Mouse (Mus musculus) mouse trophoblast stem cell (cell line): ENCODE results near the gene Olfr1361.

Experiments used
- in situ Hi-C, 2 experiments: fragments of 300-500 bp; cut with MseI, MboI; formaldehyde crosslinking; loops; 2 replicates in 1 of 2; 3 replicates in 1 of 2; pipeline ENCODE4 v1.15.1; 2025

The Olfr1361 gene

DNA sequence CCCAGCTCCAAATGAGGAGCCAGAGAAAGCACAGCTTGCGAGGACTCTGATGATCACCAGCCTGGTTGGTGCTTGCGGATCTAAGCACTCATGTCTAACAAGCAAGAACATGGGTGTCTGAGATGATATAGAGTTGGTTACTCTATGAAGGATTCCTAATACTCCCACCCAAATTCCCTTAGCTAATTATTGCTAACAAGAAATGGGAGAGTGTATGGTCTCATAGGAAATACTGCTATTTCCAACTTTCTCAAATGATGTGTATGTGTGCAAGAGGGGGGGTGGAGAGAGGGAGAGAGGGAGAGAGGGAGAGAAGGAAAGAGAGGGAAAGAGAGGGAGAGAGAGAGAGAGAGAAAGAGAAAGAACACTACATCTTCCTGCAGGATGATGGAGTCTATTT, at the start of gene Olfr1361:
Olfr1361 (minus strand) TSS at position 101 of the 400 bp plus-strand sequence.
- in situ Hi-C loops, result no loop called here

DNA sequence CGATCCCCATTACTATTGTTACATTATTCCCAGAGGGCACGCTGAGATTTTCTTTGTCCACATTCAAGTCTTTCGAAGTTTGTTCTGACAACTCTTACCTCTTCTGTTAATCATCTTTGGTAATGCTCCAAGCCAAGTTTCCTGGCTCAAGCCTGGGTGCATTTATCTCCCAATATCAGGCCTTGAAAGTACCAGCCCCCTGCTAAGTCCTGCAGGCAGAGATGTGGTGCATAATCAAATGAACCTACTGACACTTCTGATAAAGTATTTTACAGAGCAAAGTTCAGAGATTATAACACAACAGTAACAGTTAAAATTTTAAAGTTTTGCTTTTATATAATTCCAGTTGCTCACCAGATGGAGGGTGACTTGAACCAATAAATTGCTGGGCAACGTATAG, 48.5 kb upstream of the Olfr1361 start:
- in situ Hi-C loops, result loop anchor here in 1 of 2 experiments (25.0 kb wide), 1 partner anchor 326 kb away; the partner anchor contains the start of genes Hist1h2ag, Hist1h2ah, Hist1h2bj and Hist1h2bk

DNA sequence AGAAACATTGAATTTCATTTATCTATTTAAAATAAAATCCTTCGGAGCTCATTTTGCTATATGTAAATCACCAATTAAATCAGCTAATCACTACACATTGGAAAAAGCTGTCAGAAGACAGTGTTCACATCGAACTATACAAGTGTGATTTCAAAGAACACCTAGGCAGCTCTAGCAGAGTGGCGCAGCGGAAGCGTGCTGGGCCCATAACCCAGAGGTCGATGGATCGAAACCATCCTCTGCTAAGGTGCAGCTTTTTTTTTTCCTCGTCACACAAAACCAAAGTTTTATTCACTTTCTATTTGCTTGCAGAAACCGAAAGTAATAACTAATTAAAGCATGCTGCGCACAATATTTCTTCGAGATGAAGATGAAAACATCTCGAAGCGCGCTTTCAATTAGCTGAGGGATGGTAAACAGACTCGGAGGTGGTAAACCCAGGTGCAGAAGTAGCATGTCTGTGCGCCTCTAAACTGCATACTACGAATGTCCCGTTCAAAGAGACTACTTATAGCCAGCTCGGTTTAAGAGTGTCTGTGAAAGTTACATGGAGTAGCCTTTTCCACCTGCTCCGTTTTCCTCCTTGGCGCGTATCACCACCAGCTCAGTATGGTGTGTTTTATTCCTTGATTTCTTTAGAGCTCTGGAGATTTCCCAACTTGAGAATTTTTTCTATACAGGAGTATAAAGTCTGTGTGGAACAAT, 47.8 kb upstream of the Olfr1361 start:
- in situ Hi-C loops, result loop anchor here in 1 of 2 experiments (25.0 kb wide), 1 partner anchor 326 kb away; the partner anchor contains the start of genes Hist1h2ag, Hist1h2ah, Hist1h2bj and Hist1h2bk

DNA sequence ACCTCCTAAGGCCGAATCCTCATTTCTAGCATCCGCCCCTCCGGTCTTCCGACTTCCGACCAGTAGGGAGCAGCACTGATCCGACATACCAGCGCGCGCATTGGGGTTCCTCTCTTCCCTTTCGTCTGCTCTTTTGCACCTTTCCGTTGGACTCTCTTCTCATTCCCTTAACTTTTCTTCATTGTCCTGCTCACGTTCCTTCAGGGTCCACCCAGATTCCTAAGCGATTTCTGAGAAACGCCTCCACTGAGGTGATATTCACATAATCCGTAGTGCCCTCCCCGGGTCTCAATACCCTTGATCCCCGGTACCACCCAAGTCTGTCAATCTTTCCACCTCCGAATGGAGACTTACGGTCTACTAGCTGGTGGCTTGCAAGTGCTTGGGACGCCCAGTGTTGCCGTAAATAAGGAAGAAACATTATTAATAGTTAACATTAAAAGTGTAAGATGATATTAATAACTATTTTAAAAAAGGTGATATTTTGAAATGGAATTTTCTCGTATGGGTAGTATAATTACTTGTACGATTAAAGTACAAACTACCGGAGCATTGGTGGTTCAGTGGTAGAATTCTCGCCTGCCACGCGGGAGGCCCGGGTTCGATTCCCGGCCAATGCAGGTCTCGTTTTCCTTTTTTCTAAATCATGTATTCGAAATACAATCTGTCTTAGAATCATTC, 47.0 kb upstream of the Olfr1361 start:
- in situ Hi-C loops, result loop anchor here in 1 of 2 experiments (25.0 kb wide), 1 partner anchor 327 kb away; the partner anchor contains the start of genes Hist1h2ag, Hist1h2ah, Hist1h2bj and Hist1h2bk

DNA sequence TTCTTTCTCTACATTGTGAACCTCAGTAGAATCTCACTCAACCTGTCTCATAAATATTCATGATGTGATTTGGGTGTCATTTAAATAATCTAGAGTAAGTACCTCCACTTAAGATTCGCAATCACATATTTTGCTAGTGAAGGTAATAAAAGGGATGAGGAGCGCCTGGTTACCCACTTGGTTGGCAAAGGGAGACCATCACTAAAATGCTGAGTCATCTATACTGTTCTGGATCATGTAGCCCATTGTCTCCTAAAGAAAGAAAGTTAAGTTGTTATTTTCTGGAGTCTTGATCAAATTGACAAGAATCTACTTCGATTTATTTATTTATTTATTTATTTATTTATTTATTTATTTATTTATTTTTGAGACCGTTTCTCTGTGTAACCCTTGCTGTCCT, 43.5 kb upstream of the Olfr1361 start:
- in situ Hi-C loops, result loop anchor here in 1 of 2 experiments (25.0 kb wide), 1 partner anchor 331 kb away; the partner anchor contains the start of genes Hist1h2ag, Hist1h2ah, Hist1h2bj and Hist1h2bk

DNA sequence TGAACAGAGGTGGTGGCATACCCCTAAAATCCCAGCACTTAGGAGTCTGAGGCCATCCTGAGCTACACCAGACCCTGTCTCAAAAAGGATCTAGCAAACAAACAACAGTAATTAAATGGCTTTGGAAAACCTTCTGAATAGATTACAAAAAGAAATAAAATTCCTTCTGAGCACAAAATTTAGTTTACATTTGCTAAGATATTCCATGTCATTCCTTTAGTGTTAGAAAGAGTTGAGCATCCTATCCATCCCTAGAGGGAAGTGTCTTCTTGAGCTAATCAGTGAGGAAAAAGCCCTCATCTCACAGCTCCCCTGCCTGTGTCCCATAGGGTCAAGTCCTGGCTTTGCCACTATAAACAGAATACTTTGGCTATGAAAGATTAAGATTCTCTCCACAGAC, 34.6 kb upstream of the Olfr1361 start, which contains the start of gene Olfr1359:
Olfr1359 (plus strand) TSS at position 301 of the 400 bp plus-strand sequence.
- in situ Hi-C loops, result no loop called here

DNA sequence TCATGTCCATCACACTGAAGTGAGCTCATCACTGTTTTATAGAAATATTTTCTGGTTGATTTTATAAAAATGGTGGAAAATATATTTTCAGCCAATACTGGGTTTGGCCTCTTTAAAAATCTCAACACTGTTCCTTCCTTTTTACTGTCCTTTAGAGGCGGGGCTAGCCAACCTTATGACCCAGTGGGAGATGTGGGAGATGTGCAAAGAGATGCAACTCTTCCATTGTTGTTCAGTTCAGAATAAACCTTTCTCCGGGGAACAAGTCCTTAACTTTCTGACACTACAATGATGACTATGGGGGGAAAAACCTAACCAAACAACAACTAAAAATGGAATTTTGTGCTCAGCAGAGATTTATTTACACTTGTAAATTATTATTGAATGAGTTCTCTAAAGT, 14.1 kb upstream of the Olfr1361 start, which contains the start of gene Olfr1360:
Olfr1360 (minus strand) TSS at position 101 of the 400 bp plus-strand sequence.
- in situ Hi-C loops, result no loop called here

DNA sequence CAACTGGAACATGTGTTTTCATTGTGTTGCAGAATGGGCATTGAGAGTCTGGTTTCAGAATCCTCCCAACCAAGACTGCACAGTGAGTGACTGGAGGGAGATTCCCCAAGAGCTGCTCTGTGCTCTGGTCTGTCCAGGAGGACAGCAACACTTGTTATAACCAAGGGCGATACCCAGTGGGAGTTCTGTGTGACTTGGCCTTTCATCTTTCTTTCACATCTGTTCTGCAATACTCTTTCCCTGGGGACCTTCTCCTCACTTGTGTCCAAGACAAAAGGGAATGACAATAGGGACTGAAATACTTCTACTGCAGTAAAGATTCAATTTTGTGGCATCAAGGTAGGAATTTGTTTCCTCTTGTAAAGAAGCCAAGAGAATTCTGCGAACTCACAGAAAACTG, 20.8 kb downstream of the Olfr1361 start, which contains the start of gene Olfr11:
Olfr11 (minus strand) TSS at position 101 of the 400 bp plus-strand sequence.
- in situ Hi-C loops, result no loop called here

DNA sequence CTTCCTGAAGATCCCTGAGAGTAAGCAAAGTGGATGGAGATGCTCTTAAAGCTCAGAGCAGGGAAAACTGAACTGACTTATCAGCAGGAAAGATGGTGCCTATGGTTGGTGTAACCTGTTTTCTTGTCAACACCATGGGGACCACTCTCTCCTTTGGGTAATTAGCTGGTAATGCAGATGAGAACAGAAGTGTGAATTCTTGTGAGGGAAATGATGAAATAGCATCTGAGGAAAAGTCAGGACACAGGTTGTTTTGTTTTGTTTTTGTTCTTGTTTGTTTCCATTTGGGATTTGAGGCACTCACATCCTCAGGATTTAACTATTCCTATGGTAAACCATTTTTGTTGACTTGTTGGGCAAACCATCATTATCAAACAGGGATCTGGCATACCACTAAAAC, 49.3 kb downstream of the Olfr1361 start, which contains the start of gene Olfr1362:
Olfr1362 (minus strand) TSS at position 101 of the 400 bp plus-strand sequence.
- in situ Hi-C loops, result no loop called here
